Comparison of ENCODE assay signal across 27 mouse cellular contexts in genomic region chr15:78908982-78909381, GRCm38 (mm10). TPM values are rescaled to one million over a fixed set of nuclear protein-coding genes. Genes with fewer than 3 reads are reported as not detected.
DNase-seq lines count a peak whose midpoint lies in the region; ATAC-seq and TF ChIP-seq lines count a peak whose summit lies in the region.
"Had no signal": no experiment of that assay in that cellular context is flagged by ENCODE, and none has a peak within 500 bp of the region (broad histone marks: within the 10 kb centered on the region; RNA-seq: fewer than 3 reads in every experiment).

No protein-coding gene starts in this region.

- ATAC-seq in limb, embryonic 13.5 days (ENCODE audit: low FRiP score, low read depth) = no peak
- no peak for ATAC-seq in stomach, embryonic 16.5 days (ENCODE audit: insufficient read depth, low FRiP score)
- ATAC-seq in stomach, postnatal 0 days (ENCODE audit: low FRiP score, low TSS enrichment) = no peak
- ATAC-seq in embryonic facial prominence, embryonic 15.5 days (ENCODE audit: insufficient number of reproducible peaks, low FRiP score, low TSS enrichment, low read depth) = no peak
- ATAC-seq: CD4-positive, CD25-positive, alpha-beta regulatory T cell, adult 4 months; forebrain, embryonic 13.5 days; forebrain, embryonic 16.5 days; hindbrain, postnatal 0 days; inflammation-experienced regulatory T-cells, adult 6 months; Patski had no signal

- H3K27me3 ChIP-seq in limb, embryonic 13.5 days = no peaks in the 10 kb centered on the region
- no peaks in the 10 kb centered on the region for H3K27me3 ChIP-seq in limb, embryonic 10.5 days (ENCODE audit: low read depth, poor library complexity, severe bottlenecking)
- H3K27me3 ChIP-seq in stomach, embryonic 16.5 days (ENCODE audit: control insufficient read depth, insufficient read depth, low read length) = no peaks in the 10 kb centered on the region
- no peaks in the 10 kb centered on the region for H3K27me3 ChIP-seq in stomach, postnatal 0 days (ENCODE audit: control insufficient read depth, insufficient read depth, low read length)
- no peaks in the 10 kb centered on the region for H3K27me3 ChIP-seq in embryonic facial prominence, embryonic 15.5 days
- H3K27me3 ChIP-seq: embryonic facial prominence, embryonic 12.5 days; forebrain, embryonic 13.5 days; heart, embryonic 13.5 days; Patski had no signal

- 89% methylated on average over 8 of the region's 8 CpGs for WGBS in limb, embryonic 13.5 days
- WGBS in limb, embryonic 10.5 days = 93% methylated on average over 8 of the region's 8 CpGs
- 81% methylated on average over 8 of the region's 8 CpGs for WGBS in stomach, embryonic 16.5 days
- 77% methylated on average over 8 of the region's 8 CpGs for WGBS in stomach, postnatal 0 days
- WGBS in embryonic facial prominence, embryonic 15.5 days = 74% methylated on average over 8 of the region's 8 CpGs

- no peak for TF ChIP-seq CTCF in stomach, postnatal 0 days (IDR thresholded peaks at IDR 0.05; ENCODE audit: low read depth)

- no peak overlapping the region for H3K4me2 ChIP-seq in limb, embryonic 13.5 days (replicated peaks)
- H3K4me2 ChIP-seq in stomach, embryonic 16.5 days (ENCODE audit: low read depth, low read length) = no peak overlapping the region
- H3K4me2 ChIP-seq in stomach, postnatal 0 days (replicated peaks; ENCODE audit: low read depth) = no peak overlapping the region
- H3K4me2 ChIP-seq in embryonic facial prominence, embryonic 15.5 days (replicated peaks) = no peak overlapping the region
- H3K4me2 ChIP-seq: embryonic facial prominence, embryonic 12.5 days; forebrain, embryonic 13.5 days; heart, embryonic 13.5 days; hindbrain, embryonic 14.5 days had no signal

- peak overlapping the region; percentile 31; the same call in 1 of the 2 replicates for H3K9ac ChIP-seq in limb, embryonic 13.5 days
- no peak overlapping the region; the same call in 1 of the 2 replicates for H3K9ac ChIP-seq in stomach, embryonic 16.5 days (ENCODE audit: low read length)
- no peak overlapping the region for H3K9ac ChIP-seq in stomach, postnatal 0 days (ENCODE audit: low read length)
- H3K9ac ChIP-seq in embryonic facial prominence, embryonic 15.5 days = no peak overlapping the region
- H3K9ac ChIP-seq: embryonic facial prominence, embryonic 12.5 days; forebrain, embryonic 13.5 days; heart, embryonic 13.5 days; hindbrain, embryonic 14.5 days had no signal

- H3K4me1 ChIP-seq in limb, embryonic 13.5 days = peaks cover 5% of the 10 kb centered on the region; the same call in 1 of the 2 replicates
- H3K4me1 ChIP-seq in limb, embryonic 10.5 days = peaks cover 7% of the 10 kb centered on the region
- peaks cover 3% of the 10 kb centered on the region for H3K4me1 ChIP-seq in stomach, embryonic 16.5 days (ENCODE audit: control insufficient read depth, insufficient read depth, low read length)
- H3K4me1 ChIP-seq in stomach, postnatal 0 days (replicated peaks; ENCODE audit: control insufficient read depth, insufficient read depth) = no peaks in the 10 kb centered on the region
- peaks cover 4% of the 10 kb centered on the region for H3K4me1 ChIP-seq in embryonic facial prominence, embryonic 15.5 days
- H3K4me1 ChIP-seq: embryonic facial prominence, embryonic 12.5 days; heart, embryonic 13.5 days had no signal

- DNase-seq in limb, embryonic 10.5 days (ENCODE audit: low spot score) = no peak
- no peak for DNase-seq in stomach, postnatal 0 days (ENCODE audit: low spot score)
- no peak for DNase-seq in MN1 (ENCODE audit: low spot score)
- DNase-seq: adrenal gland, adult 2 months; adrenal gland, postnatal 14 days; cerebellum, adult 11 months; cerebellum, adult 2 months; cerebellum, postnatal 14 days; gastrocnemius, postnatal 10 days; gastrocnemius, postnatal 36 days; heart, adult 2 months; heart, postnatal 14 days; heart, postnatal 4 days had no signal

- no peak overlapping the region for H3K4me3 ChIP-seq in limb, embryonic 13.5 days
- H3K4me3 ChIP-seq in limb, embryonic 10.5 days = no peak overlapping the region
- no peak overlapping the region for H3K4me3 ChIP-seq in stomach, embryonic 16.5 days (replicated peaks; ENCODE audit: low read length)
- H3K4me3 ChIP-seq in stomach, postnatal 0 days (ENCODE audit: low read depth, low read length) = no peak overlapping the region
- H3K4me3 ChIP-seq in embryonic facial prominence, embryonic 15.5 days (replicated peaks) = no peak overlapping the region
- H3K4me3 ChIP-seq: embryonic facial prominence, embryonic 12.5 days; forebrain, embryonic 10.5 days; forebrain, embryonic 13.5 days; heart, adult 2 months; heart, embryonic 10.5 days; heart, embryonic 13.5 days had no signal

- H3K9me3 ChIP-seq in limb, embryonic 13.5 days = no peaks in the 10 kb centered on the region
- H3K9me3 ChIP-seq in limb, embryonic 10.5 days (replicated peaks) = no peaks in the 10 kb centered on the region
- no peaks in the 10 kb centered on the region for H3K9me3 ChIP-seq in stomach, embryonic 16.5 days (replicated peaks; ENCODE audit: control insufficient read depth, low read length)
- H3K9me3 ChIP-seq in stomach, postnatal 0 days (ENCODE audit: control insufficient read depth, low read length) = no peaks in the 10 kb centered on the region
- H3K9me3 ChIP-seq in embryonic facial prominence, embryonic 15.5 days (replicated peaks) = no peaks in the 10 kb centered on the region
- H3K9me3 ChIP-seq: embryonic facial prominence, embryonic 12.5 days; forebrain, embryonic 10.5 days; forebrain, embryonic 13.5 days; heart, embryonic 10.5 days; heart, embryonic 13.5 days had no signal

- no peak overlapping the region for H3K27ac ChIP-seq in limb, embryonic 13.5 days
- no peak overlapping the region for H3K27ac ChIP-seq in limb, embryonic 10.5 days
- H3K27ac ChIP-seq in stomach, embryonic 16.5 days (ENCODE audit: low read length) = peak overlapping the region; percentile 10; the same call in 1 of the 2 replicates
- H3K27ac ChIP-seq in stomach, postnatal 0 days (replicated peaks) = no peak overlapping the region
- peak overlapping the region; percentile 34; the same call in 1 of the 2 replicates for H3K27ac ChIP-seq in embryonic facial prominence, embryonic 15.5 days (replicated peaks)
- H3K27ac ChIP-seq: embryonic facial prominence, embryonic 12.5 days; forebrain, embryonic 10.5 days; forebrain, embryonic 13.5 days; heart, adult 2 months; heart, embryonic 10.5 days; heart, embryonic 13.5 days; hindbrain, embryonic 14.5 days; hindbrain, postnatal 0 days had no signal

- H3K36me3 ChIP-seq in limb, embryonic 13.5 days = peaks cover 84% of the 10 kb centered on the region
- peaks cover 84% of the 10 kb centered on the region for H3K36me3 ChIP-seq in limb, embryonic 10.5 days
- peaks cover 25% of the 10 kb centered on the region; the same call in 1 of the 2 replicates for H3K36me3 ChIP-seq in stomach, embryonic 16.5 days (ENCODE audit: control insufficient read depth, insufficient read depth, low read length)
- H3K36me3 ChIP-seq in stomach, postnatal 0 days (ENCODE audit: control insufficient read depth, insufficient read depth, low read length) = peaks cover 41% of the 10 kb centered on the region
- H3K36me3 ChIP-seq in embryonic facial prominence, embryonic 15.5 days = peaks cover 79% of the 10 kb centered on the region

- TF ChIP-seq EP300 in stomach, postnatal 0 days (optimal IDR thresholded peaks at IDR 0.05) = no peak

RNA-seq across cellular contexts. Expression of gene Pdxp, which starts 4.7 kb away (rescaled TPM):
- polyA plus RNA-seq in limb, embryonic 13.5 days (2015; fragmentation: Nextera tagmentation; extraction: Ambion mirVana) = 19.1 and 20.3 TPM in 2 replicates
- polyA plus RNA-seq in limb, embryonic 10.5 days (2016; fragmentation: Nextera tagmentation; extraction: Ambion mirVana) = 37.1 and 40.8 TPM in 2 replicates
- polyA plus RNA-seq in stomach, embryonic 16.5 days (2015; fragmentation: Nextera tagmentation; extraction: Ambion mirVana) = 5.1 and 5.9 TPM in 2 replicates
- polyA plus RNA-seq in stomach, postnatal 0 days (2015; fragmentation: Nextera tagmentation; extraction: Ambion mirVana) = 4.1 and 4.3 TPM in 2 replicates
- 17.3 and 19.9 TPM in 2 replicates for polyA plus RNA-seq in embryonic facial prominence, embryonic 15.5 days (2015; fragmentation: Nextera tagmentation; extraction: Ambion mirVana)

RNA-seq across cellular contexts. Expression of gene Sh3bp1, which starts 9.4 kb away (rescaled TPM):
- 43.7 and 51.3 TPM in 2 replicates for polyA plus RNA-seq in limb, embryonic 13.5 days (2015; fragmentation: Nextera tagmentation; extraction: Ambion mirVana)
- 51.1 and 51.2 TPM in 2 replicates for polyA plus RNA-seq in limb, embryonic 10.5 days (2016; fragmentation: Nextera tagmentation; extraction: Ambion mirVana)
- polyA plus RNA-seq in stomach, embryonic 16.5 days (2015; fragmentation: Nextera tagmentation; extraction: Ambion mirVana) = 42.1 and 44.5 TPM in 2 replicates
- polyA plus RNA-seq in stomach, postnatal 0 days (2015; fragmentation: Nextera tagmentation; extraction: Ambion mirVana) = 22.7 and 27.4 TPM in 2 replicates
- polyA plus RNA-seq in embryonic facial prominence, embryonic 15.5 days (2015; fragmentation: Nextera tagmentation; extraction: Ambion mirVana) = 56.7 and 68.1 TPM in 2 replicates

RNA-seq across cellular contexts. Expression of gene Gm49510, which starts 9.5 kb away (rescaled TPM):
- 0.34 and 0.71 TPM in 2 replicates for polyA plus RNA-seq in limb, embryonic 13.5 days (2015; fragmentation: Nextera tagmentation; extraction: Ambion mirVana)
- polyA plus RNA-seq in limb, embryonic 10.5 days (2016; fragmentation: Nextera tagmentation; extraction: Ambion mirVana) = 0.13 and 0.51 TPM in 2 replicates
- 0.32 and 0.46 TPM in 2 replicates for polyA plus RNA-seq in stomach, embryonic 16.5 days (2015; fragmentation: Nextera tagmentation; extraction: Ambion mirVana)
- polyA plus RNA-seq in stomach, postnatal 0 days (2015; fragmentation: Nextera tagmentation; extraction: Ambion mirVana) = 0.27 and 0.28 TPM in 2 replicates
- polyA plus RNA-seq in embryonic facial prominence, embryonic 15.5 days (2015; fragmentation: Nextera tagmentation; extraction: Ambion mirVana) = 0.71 and 0.85 TPM in 2 replicates
- polyA plus RNA-seq: adrenal gland, adult 2 months; CD4-positive, CD25-positive, alpha-beta regulatory T cell, adult 4 months; hindbrain, postnatal 0 days; inflammation-experienced regulatory T-cells, adult 6 months had no signal

RNA-seq across cellular contexts. Expression of gene Lgals1, which starts 17.5 kb away (rescaled TPM):
- 1,866 and 1,947 TPM in 2 replicates for polyA plus RNA-seq in limb, embryonic 13.5 days (2015; fragmentation: Nextera tagmentation; extraction: Ambion mirVana)
- 292 and 458 TPM in 2 replicates for polyA plus RNA-seq in limb, embryonic 10.5 days (2016; fragmentation: Nextera tagmentation; extraction: Ambion mirVana)
- polyA plus RNA-seq in stomach, embryonic 16.5 days (2015; fragmentation: Nextera tagmentation; extraction: Ambion mirVana) = 1,528 and 1,531 TPM in 2 replicates
- polyA plus RNA-seq in stomach, postnatal 0 days (2015; fragmentation: Nextera tagmentation; extraction: Ambion mirVana) = 1,326 and 1,632 TPM in 2 replicates
- polyA plus RNA-seq in embryonic facial prominence, embryonic 15.5 days (2015; fragmentation: Nextera tagmentation; extraction: Ambion mirVana) = 2,635 and 2,725 TPM in 2 replicates

RNA-seq across cellular contexts. Expression of gene Nol12, which starts 25.8 kb away (rescaled TPM):
- polyA plus RNA-seq in limb, embryonic 13.5 days (2015; fragmentation: Nextera tagmentation; extraction: Ambion mirVana) = 55.7 and 60.0 TPM in 2 replicates
- 70.6 and 84.9 TPM in 2 replicates for polyA plus RNA-seq in limb, embryonic 10.5 days (2016; fragmentation: Nextera tagmentation; extraction: Ambion mirVana)
- 45.6 and 46.9 TPM in 2 replicates for polyA plus RNA-seq in stomach, embryonic 16.5 days (2015; fragmentation: Nextera tagmentation; extraction: Ambion mirVana)
- polyA plus RNA-seq in stomach, postnatal 0 days (2015; fragmentation: Nextera tagmentation; extraction: Ambion mirVana) = 32.3 and 36.4 TPM in 2 replicates
- 52.7 and 53.7 TPM in 2 replicates for polyA plus RNA-seq in embryonic facial prominence, embryonic 15.5 days (2015; fragmentation: Nextera tagmentation; extraction: Ambion mirVana)

Comparison
In these comparisons a context has a peak if more than half of its experiments do, and no peak if none do; other contexts are left out.
1. H3K27ac ChIP-seq: peak in stomach, embryonic 16.5 days (single experiment) and embryonic facial prominence, embryonic 15.5 days (single experiment); none in limb, embryonic 13.5 days (single experiment), limb, embryonic 10.5 days (single experiment) and stomach, postnatal 0 days (single experiment).